Mouse (Mus musculus) granulocyte monocyte progenitor cell, adult 5-6 weeks (primary cell): ENCODE measurements around the gene Trove2. TPM values are rescaled to one million over a fixed set of nuclear protein-coding genes. Genes with fewer than 3 reads are reported as not detected.

Source experiments
- ATAC-seq: replicated peaks from 2 replicates; pipeline ENCODE4 v1.8.0; 2016; ENCODE audit warnings: mild to moderate bottlenecking, moderate TSS enrichment, inconsistent platforms; ENCODE audit not compliant: poor library complexity, severe bottlenecking
- total RNA-seq, 2 experiments: library from RNA; stranded (forward) in 1 of 2; stranded (reverse) in 1 of 2; fragments of 200-712, 200-1000 nt in 1 of 2; fragments of >200 nt in 1 of 2; fragmentation: Nextera tagmentation in 1 of 2; gene quantifications; 2 replicates each; pipeline ENCODE4 v1.2.3; 2014 to 2017

Trove2 gene
- total RNA-seq (2014; fragmentation: Nextera tagmentation) (1.3 and 1.5 TPM in 2 replicates), total RNA-seq (2017) (1.3 and 2.1 TPM in 2 replicates)

DNA sequence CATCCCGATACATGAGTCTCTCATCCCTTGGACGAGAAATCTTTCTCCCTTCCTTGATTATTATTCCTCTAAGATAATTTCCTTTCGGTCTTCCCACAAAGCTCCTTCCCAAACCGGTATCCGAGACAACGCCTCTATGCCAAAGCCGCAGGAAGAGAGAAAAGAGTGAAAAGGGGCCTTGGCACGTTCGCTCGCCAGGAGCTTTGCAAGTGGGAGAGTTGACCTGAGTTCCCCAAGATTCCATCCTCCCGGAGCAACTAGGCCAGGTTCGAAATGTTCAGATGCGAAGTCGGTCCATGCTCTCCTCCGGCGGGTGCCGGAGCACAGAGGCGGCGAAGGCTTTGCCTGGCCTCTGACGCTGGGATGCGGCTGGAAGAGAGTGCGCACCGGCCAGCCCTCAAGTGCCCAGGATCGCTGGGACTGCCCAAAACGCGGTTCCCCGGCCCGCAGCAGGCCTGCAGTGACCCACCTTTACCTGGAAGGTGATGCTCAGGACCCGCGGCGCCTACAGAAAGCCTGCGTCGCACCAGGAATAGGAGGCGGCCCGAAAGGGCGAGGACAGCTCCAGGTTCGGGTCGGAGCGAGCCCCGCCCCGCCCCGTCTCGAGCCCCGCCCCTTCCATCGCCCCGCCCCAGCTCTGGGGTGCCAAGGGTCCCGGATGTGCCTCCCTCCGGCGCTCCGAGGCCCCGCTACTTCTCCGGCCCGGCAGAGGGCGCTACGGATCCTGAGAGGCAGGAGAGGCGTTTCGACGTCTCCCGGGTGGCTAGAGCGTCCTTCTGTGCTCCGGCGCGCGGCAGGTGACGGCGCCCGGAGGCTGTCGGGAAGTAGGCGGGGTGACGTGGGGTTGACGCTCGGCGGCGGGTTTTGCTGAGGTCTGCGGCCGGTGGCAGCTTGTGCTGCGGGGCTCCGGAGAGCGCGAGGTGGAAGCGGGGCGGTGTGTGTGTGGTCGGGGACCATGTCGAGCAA, at the start of gene Trove2, which contains the start of gene Uchl5:
TSS of gene Trove2 (minus strand) at position 623 of the 966 bp plus-strand sequence.
TSS of gene Uchl5 (plus strand) at position 827 of the 966 bp plus-strand sequence.
- ATAC-seq = peak; percentile 85

DNA sequence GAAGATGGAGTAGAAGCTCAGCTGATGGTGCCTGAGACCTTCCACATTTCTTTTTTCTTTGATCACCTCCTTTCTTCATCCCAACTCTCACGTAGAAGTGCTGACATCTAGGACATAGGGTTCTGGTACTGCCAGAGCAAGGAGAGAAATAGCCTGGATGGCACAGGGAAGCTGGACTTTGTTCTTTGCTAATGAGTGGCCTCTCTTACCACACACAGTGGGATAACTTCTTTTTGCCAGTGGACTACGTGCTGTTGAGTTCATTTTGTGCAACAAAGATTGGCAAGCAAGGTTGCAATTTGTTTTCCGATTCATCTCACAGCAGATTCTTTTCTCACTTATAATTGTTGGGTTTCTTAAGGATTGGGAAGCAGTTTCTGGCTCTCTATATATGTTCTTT, 45.8 kb upstream of the Trove2 start:
- ATAC-seq = no peak

DNA sequence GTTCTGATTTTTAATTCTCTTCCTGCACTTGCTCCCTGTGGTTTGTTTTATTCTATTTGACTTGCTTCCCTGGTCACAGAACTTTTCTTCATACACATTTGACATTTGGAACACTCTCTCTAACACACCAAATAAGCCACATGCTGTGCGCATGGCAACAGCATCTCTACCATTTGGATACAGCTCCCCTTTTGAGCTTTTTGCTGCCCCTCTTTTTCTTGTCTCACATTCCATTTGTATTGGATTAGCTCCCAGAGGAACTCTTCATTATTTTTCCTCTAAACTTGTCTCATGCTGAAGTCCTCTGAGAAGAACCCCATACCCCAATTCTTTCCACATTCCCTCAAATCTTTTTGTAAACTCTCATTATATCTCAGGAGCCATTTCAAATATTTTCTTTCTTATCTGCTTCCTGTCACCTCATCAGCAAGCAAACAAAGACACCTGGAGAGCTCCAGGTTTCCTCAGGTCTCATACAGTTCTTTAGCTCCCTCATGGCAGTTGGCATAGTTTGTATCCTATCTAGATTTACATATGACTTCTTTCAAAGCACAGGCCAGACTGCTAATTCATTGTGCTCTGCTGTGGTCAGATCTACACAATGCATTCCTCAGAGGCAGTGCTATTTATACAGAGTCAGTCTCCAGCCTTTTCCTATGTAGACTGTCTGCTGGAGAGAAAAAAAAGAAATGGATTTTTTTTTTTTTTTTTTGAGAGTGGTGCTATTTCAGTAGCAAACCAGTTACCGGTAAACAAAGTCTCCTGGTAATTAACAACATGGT, 43.4 kb upstream of the Trove2 start:
- ATAC-seq = no peak

DNA sequence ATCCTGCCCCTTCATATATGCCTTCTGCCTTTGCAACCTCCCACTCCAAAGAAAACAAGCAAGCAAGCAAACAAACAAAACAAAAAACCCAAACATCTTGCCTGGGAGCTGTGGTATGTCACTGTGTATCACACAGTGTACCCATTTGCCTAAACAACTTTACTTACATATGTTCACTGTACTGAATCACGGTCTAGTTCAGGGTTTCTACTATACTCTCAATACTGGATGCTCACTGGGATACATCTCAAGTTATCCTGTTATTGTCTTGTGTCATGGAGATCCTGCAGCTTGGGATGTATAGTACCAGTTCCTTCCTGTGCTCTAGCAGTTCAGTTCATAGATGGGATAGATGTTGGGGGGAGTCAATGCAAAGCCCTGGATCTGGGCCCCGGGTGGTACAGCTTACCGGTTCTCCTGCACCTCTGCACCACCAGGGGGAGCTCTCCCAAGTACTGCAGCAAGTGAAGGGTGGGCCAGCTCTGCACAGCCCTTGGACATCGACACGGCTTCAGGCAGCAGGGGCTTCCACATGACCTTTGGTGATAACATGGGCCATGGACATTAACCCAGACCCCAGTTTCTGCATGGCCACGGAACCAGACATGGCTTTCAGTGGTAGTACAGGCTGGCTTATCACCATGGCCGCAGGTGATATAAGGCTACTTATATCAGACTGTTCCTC, 37.0 kb upstream of the Trove2 start:
- peak; percentile 99 for ATAC-seq

DNA sequence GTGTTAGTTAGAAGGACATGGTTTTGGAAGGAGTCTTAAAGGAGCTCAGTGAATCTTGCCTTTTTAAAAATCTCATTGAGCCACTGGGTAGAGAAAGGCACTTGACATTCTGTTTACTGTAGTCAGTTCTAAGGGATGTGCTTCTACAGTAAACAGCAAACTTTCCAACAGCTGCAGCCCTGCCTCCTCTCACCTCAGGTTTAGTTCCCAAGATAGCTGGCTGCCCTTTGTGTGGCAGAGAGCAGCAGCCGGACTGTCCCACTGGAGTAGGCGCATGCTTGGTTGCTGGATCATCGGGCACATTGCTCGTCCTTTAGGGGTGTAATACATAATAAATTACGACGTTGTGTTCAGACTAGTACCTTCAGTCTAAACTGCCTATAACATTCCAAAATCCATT, 32.2 kb upstream of the Trove2 start:
- no peak for ATAC-seq

DNA sequence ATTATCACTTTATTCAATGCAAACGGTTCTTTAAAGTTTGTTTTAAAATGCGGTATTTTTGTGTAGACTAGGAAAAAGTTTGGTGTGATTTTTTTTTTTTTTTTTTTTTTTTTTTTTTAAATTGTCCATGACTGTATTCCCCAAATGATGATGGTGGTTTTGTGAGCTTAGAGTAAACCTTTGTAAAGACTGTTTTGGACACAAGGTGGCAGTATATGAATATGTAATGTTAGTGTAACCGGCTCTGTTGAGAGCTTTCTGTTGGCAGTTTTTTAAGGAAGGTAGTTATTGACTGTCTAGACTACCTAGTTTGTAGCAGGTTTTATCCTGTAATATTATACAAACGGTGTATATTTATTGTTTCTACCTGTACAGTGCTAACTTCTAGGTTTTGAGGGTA, 26.7 kb upstream of the Trove2 start:
- ATAC-seq = peak; percentile 99

DNA sequence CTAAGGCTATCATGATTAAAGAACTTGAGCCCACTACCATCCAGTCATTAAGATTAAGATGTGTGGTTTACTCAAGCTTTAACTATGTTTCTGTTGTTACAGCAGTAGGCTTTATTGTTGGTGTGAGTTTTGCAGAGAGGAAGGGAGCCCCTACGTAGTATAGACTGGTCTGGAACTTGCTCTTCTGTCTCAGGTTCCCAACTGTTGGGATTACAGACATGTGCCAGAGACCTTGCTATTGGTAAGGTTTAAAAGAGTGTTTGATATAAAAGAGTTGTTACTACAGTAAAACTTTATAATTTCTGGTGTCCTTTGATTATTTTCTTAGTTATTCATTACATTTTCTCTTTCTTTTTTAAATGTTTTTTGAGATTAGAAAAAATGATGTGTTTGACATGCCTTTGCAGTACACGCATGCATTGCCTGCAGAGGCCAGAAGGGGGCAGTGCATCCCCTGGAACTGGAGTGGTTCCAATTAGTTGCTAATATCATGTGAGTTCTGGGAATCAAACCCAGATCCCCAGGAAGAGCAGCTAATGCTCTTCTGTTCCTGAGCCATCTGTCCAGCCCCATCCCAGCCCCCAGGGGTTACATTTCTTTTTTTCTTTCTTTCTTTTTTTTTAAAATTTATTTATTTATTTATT, 11.8 kb upstream of the Trove2 start:
- ATAC-seq = peak; percentile 85

DNA sequence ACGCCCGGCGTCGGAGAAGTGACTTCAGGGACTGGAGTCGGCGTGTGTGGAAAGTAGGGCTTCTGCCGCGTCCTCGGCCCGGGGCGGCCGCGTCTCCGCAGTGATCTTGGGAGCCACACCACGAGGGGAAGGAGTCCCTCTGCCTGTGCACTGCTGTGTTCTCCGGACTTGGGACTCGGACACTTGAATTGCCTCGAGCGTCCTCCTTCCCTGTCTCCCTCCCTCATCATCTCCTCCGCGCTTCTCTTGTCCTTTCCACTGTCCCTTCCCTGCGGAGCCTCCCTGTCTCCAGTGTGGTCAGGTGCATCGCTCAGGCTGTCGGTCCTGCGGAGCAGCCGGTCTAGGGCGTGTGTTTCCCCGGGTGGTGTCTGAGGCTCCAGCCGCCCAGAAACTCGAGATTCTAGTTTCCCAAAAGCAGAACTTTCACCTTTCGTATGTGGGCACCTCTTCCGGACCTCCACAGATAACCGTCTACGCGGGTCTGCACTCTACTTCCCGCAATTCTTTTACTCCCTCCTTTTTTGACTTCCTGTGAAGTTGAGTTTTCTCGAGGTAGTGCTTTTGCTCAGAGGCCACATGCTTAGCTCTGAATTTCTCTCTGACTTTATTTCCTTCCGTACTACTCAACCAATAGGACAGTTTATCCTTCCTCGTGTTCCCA, 820 bp upstream of the Trove2 start:
- ATAC-seq = peak; percentile 46

DNA sequence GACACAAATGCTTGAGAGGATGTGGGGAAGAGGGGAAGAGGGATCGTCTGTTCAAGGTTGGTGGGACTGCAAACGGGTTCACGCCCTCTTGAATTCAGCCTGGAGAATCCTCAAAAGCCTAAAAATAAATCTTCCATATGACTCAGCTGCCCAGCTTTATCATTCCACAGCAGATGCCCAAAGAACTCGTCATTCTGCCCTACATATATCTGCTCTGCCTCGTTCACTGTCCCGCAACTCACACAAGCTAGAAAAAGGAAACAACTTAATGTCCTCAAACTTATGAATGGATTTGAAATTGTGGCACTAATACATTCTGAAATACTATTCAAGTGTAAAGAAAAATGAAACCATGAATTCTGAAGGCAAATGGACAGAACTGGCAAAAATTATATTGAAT, 3.0 kb downstream of the Trove2 start:
- ATAC-seq = no peak

DNA sequence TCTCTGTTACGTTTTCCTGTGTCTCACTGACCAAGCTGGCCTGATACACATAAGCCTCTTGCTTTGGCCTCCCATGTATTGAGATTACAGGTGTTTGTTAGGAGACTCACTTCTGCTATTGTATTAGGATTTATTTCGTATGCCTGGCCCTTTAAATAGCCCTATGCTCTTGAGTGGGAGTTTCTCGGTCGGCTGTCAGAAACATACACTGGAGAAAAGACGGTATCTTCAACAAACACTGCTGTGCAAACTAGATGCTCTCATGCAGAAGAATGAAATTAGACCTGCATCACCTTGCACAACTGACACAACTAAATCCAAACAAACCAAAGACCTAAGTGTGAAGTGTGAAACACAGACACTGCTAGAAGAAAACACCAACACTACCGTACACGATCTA, 3.8 kb downstream of the Trove2 start:
- ATAC-seq = no peak

DNA sequence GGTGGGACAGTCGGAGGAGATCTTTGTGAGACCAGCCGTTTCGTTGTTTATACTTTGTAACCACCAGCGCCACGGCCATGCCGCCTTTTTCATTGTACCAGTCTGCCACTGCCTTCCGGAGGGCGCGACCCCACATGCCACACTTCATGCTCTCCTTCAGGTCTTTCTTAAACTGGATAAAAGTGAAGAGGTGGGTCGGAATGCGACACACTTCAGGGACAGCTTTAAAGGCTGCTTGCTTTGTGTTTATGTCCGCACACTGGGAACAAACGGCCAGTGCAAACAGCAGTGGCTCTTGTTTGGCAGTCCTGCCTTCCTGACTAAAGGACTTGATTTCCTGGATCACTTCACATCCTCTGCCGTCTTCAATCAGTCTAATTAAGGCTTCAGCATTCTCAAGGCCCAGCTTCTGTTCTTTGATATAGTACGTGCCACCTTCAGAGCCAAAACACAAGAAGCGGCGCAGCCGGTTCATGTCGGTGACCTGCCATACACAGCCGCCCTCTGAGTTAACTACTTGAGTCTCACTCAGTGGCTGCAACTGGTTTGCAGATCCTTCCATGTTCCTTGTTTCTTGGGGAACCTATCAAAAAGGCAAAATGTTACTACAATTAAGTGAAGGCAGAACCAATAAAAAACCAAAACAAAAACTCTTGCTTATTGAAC, 6.3 kb downstream of the Trove2 start:
- no peak for ATAC-seq

DNA sequence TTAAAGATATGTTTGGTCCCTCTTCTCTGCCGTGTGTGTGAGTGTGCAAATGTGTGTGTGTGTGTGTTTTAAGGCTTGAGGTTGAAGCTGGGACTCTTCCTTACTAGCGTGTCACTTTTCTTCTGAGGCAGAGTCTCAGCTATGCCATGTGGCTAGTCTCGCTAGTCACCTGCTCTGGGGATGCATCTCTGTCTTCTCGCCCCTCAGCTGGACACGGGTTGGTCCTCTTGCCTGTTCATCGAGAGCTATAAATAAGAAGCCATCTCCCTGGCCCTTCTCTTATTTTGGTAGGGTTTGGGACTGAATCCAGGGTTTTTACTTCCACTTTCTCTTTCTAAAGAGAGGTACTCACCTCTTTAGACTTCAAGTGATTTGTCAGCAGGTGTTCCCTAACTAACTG, 10.6 kb downstream of the Trove2 start:
- ATAC-seq = 0 out of 2 replicates have a peak, but pooled peaks have one; percentile 14

DNA sequence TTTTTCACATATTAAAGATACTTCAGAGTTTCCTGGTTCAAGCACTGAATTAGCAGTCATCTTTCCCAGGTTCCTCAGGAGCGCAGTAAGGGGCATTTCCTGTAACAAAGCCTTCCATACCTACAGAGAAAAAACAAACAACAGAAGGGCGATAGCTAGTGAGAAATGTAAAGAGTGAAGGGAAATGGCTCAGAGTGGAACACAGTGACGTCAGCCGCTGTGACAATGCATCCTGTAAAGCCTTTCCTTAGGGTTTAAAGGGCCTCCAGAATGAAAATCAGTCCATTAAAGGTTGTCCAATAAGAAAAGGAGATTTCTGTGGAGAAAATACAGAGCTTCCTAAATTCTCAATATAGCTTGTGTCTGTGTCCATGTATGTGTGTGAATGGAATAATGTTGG, 11.1 kb downstream of the Trove2 start:
- ATAC-seq = no peak

DNA sequence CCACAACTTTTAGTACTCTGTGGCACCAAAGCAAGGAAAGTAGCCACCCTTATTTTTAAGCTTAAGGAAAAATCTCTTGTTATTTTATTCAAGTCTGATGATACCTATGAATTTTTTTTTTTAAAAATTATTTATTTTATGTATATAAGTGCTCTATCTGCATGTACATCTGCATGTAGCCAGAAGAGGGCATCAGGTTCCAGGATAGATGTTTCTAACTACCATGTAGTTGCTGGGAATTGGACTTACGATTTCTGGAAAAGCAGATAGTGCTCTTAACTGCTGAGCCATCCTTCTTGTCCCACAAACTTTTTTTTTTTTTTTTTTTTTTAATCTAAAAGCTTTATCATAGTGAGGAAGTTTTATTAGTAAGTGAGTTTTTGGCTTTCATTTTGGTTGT, 12.4 kb downstream of the Trove2 start:
- ATAC-seq = no peak

DNA sequence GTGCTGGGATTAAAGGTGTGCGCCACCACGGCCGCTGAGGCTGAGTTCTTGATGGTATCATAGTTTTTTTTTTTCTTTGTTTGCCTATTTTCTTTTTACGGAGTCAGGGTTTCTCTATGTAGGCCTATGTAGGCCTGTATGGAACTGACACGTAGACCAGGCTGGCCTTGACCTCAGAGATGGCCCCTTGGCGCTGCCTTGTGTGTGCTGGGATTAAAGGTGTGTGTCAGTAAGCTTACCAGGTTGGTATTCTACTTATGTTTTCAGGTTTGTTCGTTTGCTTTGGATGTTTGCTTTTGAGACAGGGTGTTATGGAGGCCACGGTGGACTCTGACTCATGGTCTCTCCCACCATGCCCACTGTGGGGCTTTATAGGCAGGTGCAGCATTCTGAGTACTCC, 14.7 kb downstream of the Trove2 start:
- no peak for ATAC-seq

DNA sequence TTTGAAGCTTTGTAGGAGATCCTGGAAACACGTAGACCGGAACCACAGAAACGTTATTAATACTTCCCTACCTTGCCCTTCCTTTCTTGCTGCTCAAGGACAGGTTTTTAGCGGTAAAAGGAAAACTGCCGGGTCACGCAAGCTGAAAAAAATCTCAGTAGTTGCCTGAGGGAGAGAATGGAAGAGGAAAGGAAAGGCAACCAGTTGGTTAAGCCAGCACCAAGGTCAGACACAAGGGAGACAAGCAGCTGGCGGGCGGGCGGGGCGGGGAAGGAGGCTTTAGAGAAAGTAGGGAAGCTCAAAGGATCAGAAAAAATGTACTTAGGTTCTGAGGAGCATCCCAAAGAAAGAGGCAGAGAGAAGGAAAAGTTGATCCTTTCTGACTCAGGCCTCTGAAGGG, 31.0 kb downstream of the Trove2 start:
- no peak for ATAC-seq

DNA sequence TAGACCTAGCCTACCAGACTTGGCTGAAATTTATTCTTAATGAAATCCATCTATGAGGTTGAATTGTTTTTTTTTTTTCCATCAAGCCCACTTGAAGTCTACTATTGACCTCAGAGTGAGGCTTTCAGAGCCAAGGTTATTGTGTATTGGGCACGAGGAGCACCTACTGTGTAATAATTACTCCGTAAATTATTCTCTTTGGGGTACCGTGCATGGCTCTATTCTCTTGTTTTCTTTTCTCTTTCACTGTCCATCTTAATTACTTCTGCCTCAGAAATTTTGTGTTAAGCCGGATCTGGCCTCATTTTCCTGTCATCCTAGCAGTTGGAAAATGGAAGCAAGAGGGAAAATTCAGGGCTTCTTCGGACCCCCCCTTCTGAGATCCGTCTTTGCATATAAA, 34.7 kb downstream of the Trove2 start:
- no peak for ATAC-seq

DNA sequence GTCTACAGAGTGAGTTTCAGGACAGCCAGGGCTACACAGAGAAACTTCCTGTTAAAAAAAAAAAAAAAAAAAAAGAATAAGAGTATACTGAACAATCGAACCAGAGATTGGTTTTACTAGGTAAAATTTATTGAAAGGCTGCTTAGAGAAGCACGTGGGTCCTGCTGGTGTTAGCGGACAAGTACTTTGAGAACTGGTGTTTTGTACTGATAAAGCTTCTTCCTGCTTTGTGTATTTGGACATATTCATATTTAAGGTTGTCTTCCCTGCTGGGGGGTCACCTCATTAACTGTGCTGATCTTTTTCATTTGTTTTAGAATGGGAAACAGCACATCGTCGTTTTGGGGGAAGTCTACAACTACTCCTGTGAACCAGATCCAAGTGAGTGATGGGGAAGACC, 35.5 kb downstream of the Trove2 start:
- ATAC-seq = no peak

DNA sequence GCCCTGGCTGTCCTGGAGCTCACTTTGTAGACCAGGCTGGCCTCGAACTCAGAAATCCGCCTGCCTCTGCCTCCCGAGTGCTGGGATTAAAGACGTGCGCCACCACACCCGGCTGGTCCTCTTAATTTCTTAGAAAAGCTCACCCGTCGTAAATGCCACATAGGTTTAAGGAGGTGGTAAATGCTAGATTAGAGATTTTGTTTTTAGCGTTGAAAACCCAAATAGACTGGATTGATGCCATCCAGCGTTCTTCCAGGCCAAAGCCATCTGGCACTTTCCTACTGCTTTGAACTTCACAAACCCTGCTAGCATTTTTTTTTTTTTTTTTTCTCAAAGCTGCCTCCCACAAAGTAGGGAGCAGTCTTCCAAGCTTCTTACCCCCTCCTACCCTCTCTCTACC, 36.3 kb downstream of the Trove2 start:
- ATAC-seq = no peak
